Mouse (Mus musculus) midbrain, embryonic 12.5 days (tissue): ENCODE measurements around the gene Fcgrt. TPM values are rescaled to one million over a fixed set of nuclear protein-coding genes. Genes with fewer than 3 reads are reported as not detected.

Experiments
- ATAC-seq: fragments of 200-750 bp; cut with Nextera tagmentation; 2 replicates; pipeline ENCODE4 v1.8.0; 2017; ENCODE audit warnings: low read depth, moderate TSS enrichment, moderate library complexity; ENCODE audit not compliant: low FRiP score
- H3K27ac ChIP-seq: fragments of 300-500 bp; sonication (generic); replicated peaks from 2 replicates; pipeline ENCODE4 v1.5.1; 2016; ENCODE audit warnings: mild to moderate bottlenecking
- H3K27me3 ChIP-seq: fragments of 300-500 bp; sonication (generic); 2 replicates; pipeline ENCODE4 v1.6.1; 2016; ENCODE audit warnings: mild to moderate bottlenecking
- H3K36me3 ChIP-seq: fragments of 300-500 bp; sonication (generic); 2 replicates; pipeline ENCODE4 v1.6.1; 2016
- H3K4me1 ChIP-seq: fragments of 300-500 bp; sonication (generic); 2 replicates; pipeline ENCODE4 v1.6.1; 2016
- H3K4me2 ChIP-seq: fragments of 300-500 bp; sonication (generic); replicated peaks from 2 replicates; pipeline ENCODE4 v1.6.1; 2016; ENCODE audit warnings: mild to moderate bottlenecking, moderate library complexity
- H3K4me3 ChIP-seq: fragments of 300-500 bp; sonication (generic); 2 replicates; pipeline ENCODE4 v1.5.1; 2016; ENCODE audit warnings: mild to moderate bottlenecking
- H3K9ac ChIP-seq: fragments of 300-500 bp; sonication (generic); replicated peaks from 2 replicates; pipeline ENCODE4 v1.6.1; 2016; ENCODE audit warnings: mild to moderate bottlenecking, moderate library complexity
- H3K9me3 ChIP-seq: fragments of 300-500 bp; sonication (generic); 2 replicates; pipeline ENCODE4 v1.6.1; 2016; ENCODE audit warnings: mild to moderate bottlenecking
- WGBS: fragments of 180-500 bp; shearing (Covaris S2); methylation state at CpG from one replicate; pipeline ENCODE4 v1.1.7; 2016; 5-methylcytosine and 5-hydroxymethylcytosine counted together
- polyA plus RNA-seq: library from polyadenylated mRNA; unstranded; fragments of >200 nt; fragmentation: Nextera tagmentation; extraction: Ambion mirVana; gene quantifications from 2 replicates; pipeline ENCODE4 v1.2.1, GENCODE M21; 2016

Fcgrt gene
- polyA plus RNA-seq, 1 experiment from 2014 or later = 25.9 TPM

DNA sequence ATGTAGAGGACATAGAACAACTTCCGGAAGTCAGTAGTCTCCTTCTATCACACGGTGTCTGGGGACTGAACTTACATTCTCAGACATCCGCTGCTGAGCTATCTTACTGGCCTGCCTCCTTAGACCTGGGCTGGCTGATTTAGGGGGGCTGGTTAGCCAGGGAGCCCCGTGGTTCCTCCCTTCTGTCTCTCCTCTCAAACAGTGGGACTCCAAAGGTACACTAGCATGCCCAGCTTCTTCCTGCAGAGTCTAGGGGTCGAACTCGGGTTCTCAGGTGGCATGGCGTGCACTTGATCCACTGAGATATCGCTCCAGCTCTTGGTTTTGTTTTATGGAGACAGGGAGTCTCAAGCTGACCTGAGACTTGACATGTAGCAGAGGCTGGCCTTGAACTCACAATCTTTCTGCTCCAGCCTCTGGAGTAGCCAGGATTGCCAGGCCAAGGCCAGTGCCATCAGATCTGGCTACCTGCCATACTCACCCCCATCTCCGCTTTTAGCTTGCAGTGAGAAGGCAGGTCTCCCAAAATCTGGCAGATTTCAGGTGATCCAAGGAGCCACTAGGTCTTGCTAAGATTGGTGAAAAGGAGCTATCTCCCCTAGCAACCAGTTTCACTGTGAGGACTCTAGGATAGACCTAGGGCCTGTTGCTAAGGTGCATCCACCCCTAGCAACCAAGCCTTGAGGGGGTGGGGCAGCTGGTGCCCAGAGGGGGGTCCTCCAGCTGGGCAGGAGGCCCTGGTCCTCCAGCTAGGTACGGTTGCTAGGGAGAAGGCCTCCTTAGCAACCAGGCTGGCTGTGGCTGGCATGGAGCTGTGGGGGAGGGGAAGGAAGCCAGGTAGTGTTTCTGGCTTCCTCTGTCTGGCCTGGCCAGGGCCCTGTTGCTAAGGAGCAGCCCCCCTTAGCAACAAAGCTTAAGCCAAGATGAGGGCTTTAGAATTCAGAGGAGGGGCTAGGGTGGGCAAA is 44.8 kb downstream of the Fcgrt start:
- Histone ChIP-seq H3K9me3 (no peaks in the 10 kb centered on the region), H3K4me2 (0 out of 2 replicates have a peak overlapping the region, but pooled peaks have one; percentile 7), H3K27ac (peak overlapping the region; percentile 49), H3K4me3 (no peak overlapping the region), H3K27me3 (peaks cover 7% of the 10 kb centered on the region), H3K4me1 (peaks cover 31% of the 10 kb centered on the region), H3K9ac (0 out of 2 replicates have a peak overlapping the region, but pooled peaks have one; percentile 31), H3K36me3 (no peaks in the 10 kb centered on the region)
- WGBS = 77% methylated on average over 10 of the region's 10 CpGs
- ATAC-seq = no peak

DNA sequence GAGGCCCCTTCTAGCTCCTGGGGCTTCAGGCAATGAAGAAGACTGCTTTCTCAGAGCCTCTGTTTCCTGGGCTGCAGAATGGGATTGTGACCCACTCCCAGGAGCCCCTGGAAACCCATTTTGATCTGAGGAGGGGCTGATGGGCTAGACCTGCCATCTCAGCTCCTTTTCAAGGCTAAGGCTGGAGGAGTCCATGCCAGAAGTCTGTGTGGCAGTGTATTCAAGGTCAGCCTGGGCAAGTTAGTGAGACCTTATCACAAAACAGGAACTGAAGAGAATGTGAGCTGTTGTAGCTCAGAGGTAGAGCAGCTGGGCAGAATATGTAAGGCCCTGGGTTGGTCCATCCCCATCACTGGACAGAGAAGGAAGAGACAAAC is 46.7 kb downstream of the Fcgrt start:
- Histone ChIP-seq H3K4me3 (no peak overlapping the region), H3K9ac (no peak overlapping the region)
- no peak for ATAC-seq

DNA sequence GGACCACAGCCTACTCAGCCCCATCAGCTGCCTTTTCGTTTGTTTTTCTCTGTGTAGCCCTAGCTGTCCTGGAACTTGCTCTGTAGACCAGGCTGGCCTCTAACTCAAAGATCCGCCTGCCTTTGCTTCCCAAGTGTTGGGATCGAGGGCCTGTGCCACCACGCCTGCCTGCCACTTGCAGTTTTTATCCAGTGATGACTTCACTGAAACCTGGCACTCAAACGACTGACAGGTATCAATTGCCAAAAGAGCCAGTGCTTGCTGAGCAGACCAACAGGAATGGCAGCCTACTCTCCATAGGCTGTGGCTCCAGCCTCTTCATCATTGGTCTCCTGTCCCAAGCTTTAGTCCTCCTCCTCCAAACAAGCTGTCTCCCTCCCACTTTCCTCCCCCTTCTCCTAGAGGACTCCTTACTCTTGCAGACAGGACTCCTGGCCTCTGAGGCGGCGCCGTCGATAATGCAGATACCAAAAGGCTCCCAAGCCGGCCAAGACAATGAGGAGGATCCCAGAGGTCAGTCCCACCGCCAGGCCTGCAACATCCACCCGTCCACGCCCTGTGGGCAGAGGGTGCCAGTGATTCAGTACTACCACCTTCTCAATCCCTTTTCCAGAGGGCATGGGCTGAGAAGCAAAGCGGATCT is 47.2 kb downstream of the Fcgrt start:
- peaks cover 30% of the 10 kb centered on the region for H3K4me1 ChIP-seq
- H3K27ac ChIP-seq = no peak overlapping the region
- no peak overlapping the region for H3K4me2 ChIP-seq
- H3K9ac ChIP-seq = no peak overlapping the region
- ATAC-seq = no peak
- 65% methylated on average over 14 of the region's 14 CpGs for WGBS
- H3K9me3 ChIP-seq = no peaks in the 10 kb centered on the region
- peaks cover 7% of the 10 kb centered on the region for H3K27me3 ChIP-seq
- no peaks in the 10 kb centered on the region for H3K36me3 ChIP-seq
- H3K4me3 ChIP-seq = no peak overlapping the region

More for the DNA sequence above, 46.7 kb downstream of the Fcgrt start:
- Histone ChIP-seq H3K9me3 (no peaks in the 10 kb centered on the region), H3K27ac (no peak overlapping the region), H3K36me3 (no peaks in the 10 kb centered on the region), H3K27me3 (peaks cover 7% of the 10 kb centered on the region), H3K4me2 (no peak overlapping the region), H3K4me1 (peaks cover 29% of the 10 kb centered on the region)

DNA sequence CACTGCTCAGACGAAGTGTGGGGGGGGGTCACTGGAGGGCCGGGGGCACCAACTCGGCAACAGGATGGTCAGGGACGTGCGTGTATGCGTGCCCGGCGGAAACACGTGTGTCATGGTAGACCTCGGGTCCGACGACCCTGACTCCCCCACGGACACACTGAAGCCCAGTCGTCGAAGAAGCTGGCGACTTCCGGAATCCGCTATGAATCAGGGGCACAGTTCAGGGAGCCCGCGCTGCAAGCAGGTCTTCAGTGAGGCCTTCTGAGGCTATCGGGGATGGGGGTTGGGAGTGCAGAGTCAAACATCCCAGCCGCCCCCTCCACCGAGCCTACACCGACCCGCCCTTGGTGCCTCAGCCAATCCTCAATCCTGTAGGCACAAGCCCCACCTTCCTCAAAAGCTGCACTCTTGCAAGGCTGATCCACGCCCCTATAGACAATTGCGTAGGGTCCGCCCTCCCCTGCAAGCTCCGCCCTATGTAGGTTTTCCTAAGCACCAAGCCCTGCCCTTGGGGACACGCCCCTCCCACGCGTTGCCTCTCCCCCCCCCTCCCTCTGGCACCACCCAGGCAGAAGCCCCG is 49.6 kb downstream of the Fcgrt start:
- WGBS = under 1% methylated on average over 33 of the region's 33 CpGs
- H3K9ac ChIP-seq = peak overlapping the region; percentile 96
- H3K4me2 ChIP-seq = peak overlapping the region; percentile 98
- peak overlapping the region; percentile 95 for H3K4me3 ChIP-seq
- H3K36me3 ChIP-seq = peaks cover 17% of the 10 kb centered on the region
- peaks cover 7% of the 10 kb centered on the region for H3K27me3 ChIP-seq
- peaks cover 31% of the 10 kb centered on the region for H3K4me1 ChIP-seq
- ATAC-seq = peak; percentile 88
- H3K27ac ChIP-seq = peak overlapping the region; percentile 98
- H3K9me3 ChIP-seq = no peaks in the 10 kb centered on the region

DNA sequence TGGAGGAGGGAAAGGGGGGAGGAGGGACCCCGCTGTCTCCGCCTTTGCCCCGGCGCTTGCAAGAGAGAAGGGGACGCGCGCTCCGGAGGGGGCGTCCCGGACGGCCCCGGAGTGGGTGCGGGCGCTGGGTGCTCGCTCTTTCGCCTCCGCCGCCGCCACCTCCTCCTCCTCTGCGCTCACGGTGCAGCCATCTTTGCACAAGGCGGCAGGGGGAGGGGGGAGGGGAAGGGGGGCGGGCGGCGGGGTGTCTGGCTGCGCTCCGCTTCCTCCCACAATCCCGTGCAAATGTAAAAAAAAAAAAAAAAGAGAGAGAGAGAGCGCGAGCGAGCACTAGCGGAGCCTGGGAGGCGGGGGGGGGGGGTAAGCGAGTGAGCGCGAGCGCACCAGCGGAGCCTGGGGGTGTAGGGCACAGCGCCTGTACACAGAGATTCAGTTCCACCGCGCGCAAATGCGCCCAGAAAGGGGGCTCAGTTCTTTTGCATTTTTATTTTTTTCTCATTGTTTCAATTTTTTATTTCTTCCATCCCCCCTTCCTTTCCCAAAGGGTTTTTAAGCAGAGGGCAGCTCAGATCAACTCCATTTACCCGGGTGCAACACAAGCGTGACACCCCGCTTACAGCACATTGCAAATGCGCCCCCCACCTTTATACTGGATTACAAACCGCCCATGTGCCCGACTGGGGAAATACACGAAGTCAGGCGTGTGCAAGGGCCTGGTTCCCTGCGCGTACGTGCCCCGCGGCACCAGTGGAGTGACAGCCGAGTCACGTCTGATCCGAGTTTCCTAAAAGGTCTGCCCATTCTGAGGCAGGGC is 50.3 kb downstream of the Fcgrt start:
- Histone ChIP-seq H3K4me1 (peaks cover 26% of the 10 kb centered on the region), H3K9me3 (no peaks in the 10 kb centered on the region), H3K27me3 (peaks cover 7% of the 10 kb centered on the region), H3K9ac (peak overlapping the region; percentile 96), H3K4me2 (peak overlapping the region; percentile 98), H3K4me3 (peak overlapping the region; percentile 95), H3K27ac (peak overlapping the region; percentile 98), H3K36me3 (peaks cover 24% of the 10 kb centered on the region)
- WGBS = under 1% methylated on average over 27 of the region's 59 CpGs
- peak; percentile 42 for ATAC-seq

DNA sequence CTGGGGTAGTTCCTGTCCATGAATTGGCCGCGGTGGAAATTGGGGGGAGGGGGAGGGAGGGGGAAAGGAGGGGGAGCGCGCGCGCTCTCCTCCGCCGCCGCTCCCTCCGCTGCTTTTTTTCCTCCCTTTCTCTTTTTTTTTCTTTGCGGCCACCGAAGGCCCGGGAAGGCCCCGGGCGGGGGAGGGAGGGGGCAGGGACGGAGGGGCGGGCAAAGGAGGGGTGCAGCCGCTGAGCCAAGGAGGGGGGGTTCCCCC is 50.9 kb downstream of the Fcgrt start, which contains the start of gene Prr12:
Gene Prr12 (minus strand): TSS at position 20 of the 255 bp plus-strand sequence.
- H3K4me3 ChIP-seq = peak within 1 kb of the TSS; percentile 95
- H3K27me3 ChIP-seq = peaks cover 7% of the 10 kb centered on the region
- WGBS = 0% methylated on average over 2 of the region's 18 CpGs
- peak within 1 kb of the TSS; percentile 96 for H3K9ac ChIP-seq
- peaks cover 26% of the 10 kb centered on the region for H3K4me1 ChIP-seq
- H3K4me2 ChIP-seq = peak within 1 kb of the TSS; percentile 98
- peak within 1 kb of the TSS; percentile 98 for H3K27ac ChIP-seq
- H3K9me3 ChIP-seq = no peaks in the 10 kb centered on the region
- no peak for ATAC-seq
- H3K36me3 ChIP-seq = peaks cover 29% of the 10 kb centered on the region

DNA sequence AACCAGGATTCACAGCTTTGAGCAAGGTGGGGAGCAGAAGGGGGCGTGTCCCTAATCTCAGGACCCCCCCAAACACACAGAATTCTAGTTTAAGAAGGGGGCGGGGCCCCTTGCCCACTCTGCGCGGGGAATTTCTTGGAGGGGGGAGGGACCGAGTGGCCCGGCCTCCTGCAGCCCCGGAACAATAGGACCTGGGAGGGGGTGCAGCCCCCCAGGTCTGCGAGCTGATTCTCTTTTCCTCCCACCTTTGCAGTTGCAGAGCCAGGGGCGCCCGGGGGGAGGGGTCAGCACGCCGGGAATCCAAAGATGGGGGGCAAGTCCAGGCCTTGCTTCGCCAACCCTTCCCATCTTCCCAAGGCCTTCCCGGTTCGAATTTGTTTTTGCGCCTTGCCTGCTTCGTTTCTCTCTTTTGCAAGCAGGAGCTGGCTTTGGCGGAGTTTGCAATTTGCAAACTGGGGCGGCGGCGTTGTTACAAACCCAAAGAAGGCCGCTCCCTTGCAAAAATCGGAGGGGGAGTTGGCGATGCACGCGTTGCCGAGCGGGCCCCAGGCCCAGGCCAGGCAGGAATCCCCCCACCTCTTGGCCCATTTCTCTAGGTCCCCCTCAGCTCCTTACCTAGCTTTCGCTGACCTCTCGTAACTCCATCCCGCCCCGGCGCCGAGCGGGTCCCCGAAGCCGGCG is 51.3 kb downstream of the Fcgrt start:
- 0% methylated on average over 29 of the region's 38 CpGs for WGBS
- H3K4me1 ChIP-seq = peaks cover 26% of the 10 kb centered on the region
- H3K27ac ChIP-seq = peak overlapping the region; percentile 98
- H3K4me2 ChIP-seq = peak overlapping the region; percentile 98
- peaks cover 34% of the 10 kb centered on the region for H3K36me3 ChIP-seq
- ATAC-seq = no peak
- H3K4me3 ChIP-seq = peak overlapping the region; percentile 95
- H3K27me3 ChIP-seq = peaks cover 7% of the 10 kb centered on the region
- no peaks in the 10 kb centered on the region for H3K9me3 ChIP-seq
- H3K9ac ChIP-seq = peak overlapping the region; percentile 96

DNA sequence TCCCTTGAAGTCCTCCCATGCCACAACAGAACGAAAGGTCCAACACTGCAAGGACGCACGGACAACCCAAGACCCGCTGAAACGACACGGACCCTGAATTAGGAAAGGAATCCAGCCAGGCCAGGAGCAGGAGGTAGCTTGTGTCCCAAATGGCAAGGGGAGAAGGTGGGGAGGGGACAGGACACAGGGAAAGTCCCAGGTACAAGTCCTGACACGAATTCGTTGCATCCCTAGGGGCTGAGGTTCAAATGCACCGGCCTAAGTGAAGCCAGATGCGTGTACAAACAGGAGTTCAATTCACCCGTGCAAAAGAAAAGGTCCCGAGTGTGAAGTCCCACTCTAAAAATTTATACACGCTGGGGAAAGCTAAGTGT is 52.1 kb downstream of the Fcgrt start:
- H3K27ac ChIP-seq = peak overlapping the region; percentile 98
- peak overlapping the region; percentile 96 for H3K9ac ChIP-seq
- peak overlapping the region; percentile 98 for H3K4me2 ChIP-seq
- H3K27me3 ChIP-seq = peaks cover under 1% of the 10 kb centered on the region; the same call in 1 of the 2 replicates
- no peaks in the 10 kb centered on the region for H3K9me3 ChIP-seq
- H3K4me1 ChIP-seq = peaks cover 28% of the 10 kb centered on the region
- no peak for ATAC-seq
- WGBS = 3% methylated on average over 13 of the region's 13 CpGs
- peaks cover 41% of the 10 kb centered on the region for H3K36me3 ChIP-seq
- H3K4me3 ChIP-seq = peak overlapping the region; percentile 95

DNA sequence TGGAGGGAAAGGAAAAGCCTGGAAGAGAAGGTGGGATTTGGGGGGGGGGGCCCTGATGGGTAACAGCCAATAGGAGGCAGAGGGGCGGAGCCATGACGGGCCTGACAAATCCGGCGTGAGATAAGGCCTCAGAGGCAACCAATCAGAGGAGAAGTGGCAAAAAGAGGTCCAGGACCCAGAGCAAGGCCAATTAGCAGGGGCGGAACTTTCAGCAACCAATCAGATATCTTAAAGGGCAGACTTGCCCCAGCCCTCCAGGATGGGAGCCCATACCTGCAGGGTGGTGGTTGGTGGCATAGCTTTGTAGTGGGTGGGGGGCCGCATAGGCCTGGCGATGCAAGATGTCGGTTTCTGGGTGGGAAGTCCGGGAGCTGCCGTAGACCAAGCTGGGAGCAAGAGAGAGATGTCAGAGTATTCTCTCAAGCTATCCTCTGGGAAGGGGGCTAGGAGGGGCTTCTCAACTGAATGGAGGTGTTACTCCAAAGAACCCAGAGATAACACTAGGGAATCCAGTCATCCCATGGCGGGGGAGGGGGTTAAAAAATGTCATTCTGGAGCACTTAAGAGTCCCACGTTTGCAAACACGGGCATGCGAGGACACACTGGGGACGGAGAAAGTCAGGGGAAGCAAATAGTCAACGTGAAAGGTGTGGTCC is 52.6 kb downstream of the Fcgrt start:
- Histone ChIP-seq H3K27me3 (no peaks in the 10 kb centered on the region), H3K27ac (peak overlapping the region; percentile 98), H3K4me1 (peaks cover 28% of the 10 kb centered on the region), H3K9me3 (no peaks in the 10 kb centered on the region), H3K4me3 (peak overlapping the region; percentile 95), H3K9ac (peak overlapping the region; percentile 96; the same call in 1 of the 2 replicates), H3K4me2 (peak overlapping the region; percentile 98), H3K36me3 (peaks cover 46% of the 10 kb centered on the region)
- ATAC-seq = peak; percentile 55
- 2% methylated on average over 15 of the region's 16 CpGs for WGBS

DNA sequence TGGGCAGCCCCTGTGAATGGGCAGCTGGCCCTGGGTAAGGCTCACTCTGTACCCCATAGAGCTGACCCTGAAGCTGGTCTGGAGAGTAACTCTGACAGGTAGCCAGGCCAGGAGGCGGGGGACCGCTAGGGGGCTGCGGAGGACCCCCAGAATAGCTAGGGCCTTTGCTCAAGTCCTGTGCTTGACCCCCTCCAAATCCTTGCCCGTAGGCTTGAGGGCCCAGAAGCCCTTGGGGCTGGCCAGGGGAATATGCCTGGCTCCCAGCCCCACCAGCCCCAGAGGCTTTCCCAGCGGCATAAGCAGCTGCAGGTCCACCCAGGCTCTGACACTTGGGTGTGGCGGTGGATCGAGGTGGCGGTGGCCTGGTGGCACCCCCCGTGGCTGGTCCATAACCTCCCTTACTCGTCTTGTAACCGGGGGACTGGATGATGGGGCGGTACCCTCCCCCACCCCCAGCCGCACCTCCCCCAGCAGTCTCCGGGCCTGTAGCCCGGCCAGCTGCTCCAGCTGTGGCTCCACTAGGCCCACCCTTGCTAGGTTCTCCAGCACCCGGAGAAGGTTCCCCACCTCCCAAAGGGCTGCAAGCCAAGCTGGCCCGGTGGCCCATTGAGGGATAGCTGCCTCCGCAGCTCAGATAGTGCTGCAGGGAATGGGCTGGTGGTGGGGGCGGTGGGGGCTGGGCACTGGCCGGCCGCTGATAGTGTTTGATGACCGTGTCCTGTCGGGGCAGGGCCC is 54.6 kb downstream of the Fcgrt start:
- Histone ChIP-seq H3K4me1 (peaks cover 26% of the 10 kb centered on the region), H3K4me2 (no peak overlapping the region), H3K9me3 (no peaks in the 10 kb centered on the region), H3K9ac (no peak overlapping the region), H3K36me3 (peaks cover 66% of the 10 kb centered on the region), H3K27me3 (no peaks in the 10 kb centered on the region), H3K27ac (no peak overlapping the region), H3K4me3 (0 out of 2 replicates have a peak overlapping the region, but pooled peaks have one; percentile 1)
- WGBS = 97% methylated on average over 23 of the region's 23 CpGs
- ATAC-seq = no peak
